Mouse (Mus musculus) macrophage (primary cell): ENCODE results near the gene Donson. TPM values are rescaled to one million over a fixed set of nuclear protein-coding genes. Genes with fewer than 3 reads are reported as not detected.

Experiments used
- H3K27ac ChIP-seq: fragments of 350-480 bp; formaldehyde crosslinking; 2 replicates; pipeline ENCODE4 v1.9.0; 2021
- H3K36me3 ChIP-seq: fragments of 350-480 bp; formaldehyde crosslinking; 2 replicates; pipeline ENCODE4 v1.9.0; 2021; ENCODE audit errors: inconsistent target
- H3K4me3 ChIP-seq: fragments of 350-480 bp; formaldehyde crosslinking; 2 replicates; pipeline ENCODE4 v1.9.0; 2021; ENCODE audit errors: inconsistent target
- H3K79me2 ChIP-seq: fragments of 350-480 bp; formaldehyde crosslinking; 2 replicates; pipeline ENCODE4 v1.9.0; 2021; ENCODE audit errors: inconsistent target
- WGBS: methylation state at CpG from one replicate; pipeline ENCODE4 v1.1.7; 2026; ENCODE audit warnings: inconsistent platforms; ENCODE audit not compliant: missing documents; 5-methylcytosine and 5-hydroxymethylcytosine counted together
- polyA plus RNA-seq: library from polyadenylated mRNA; stranded (reverse); fragments of 250-400 nt; gene quantifications from 3 replicates; pipeline ENCODE4 v1.2.4, GENCODE M21; 2018; ENCODE audit warnings: inconsistent platforms

Donson gene
- polyA plus RNA-seq, 1 experiment from 2014 or later = 4.9 TPM

DNA sequence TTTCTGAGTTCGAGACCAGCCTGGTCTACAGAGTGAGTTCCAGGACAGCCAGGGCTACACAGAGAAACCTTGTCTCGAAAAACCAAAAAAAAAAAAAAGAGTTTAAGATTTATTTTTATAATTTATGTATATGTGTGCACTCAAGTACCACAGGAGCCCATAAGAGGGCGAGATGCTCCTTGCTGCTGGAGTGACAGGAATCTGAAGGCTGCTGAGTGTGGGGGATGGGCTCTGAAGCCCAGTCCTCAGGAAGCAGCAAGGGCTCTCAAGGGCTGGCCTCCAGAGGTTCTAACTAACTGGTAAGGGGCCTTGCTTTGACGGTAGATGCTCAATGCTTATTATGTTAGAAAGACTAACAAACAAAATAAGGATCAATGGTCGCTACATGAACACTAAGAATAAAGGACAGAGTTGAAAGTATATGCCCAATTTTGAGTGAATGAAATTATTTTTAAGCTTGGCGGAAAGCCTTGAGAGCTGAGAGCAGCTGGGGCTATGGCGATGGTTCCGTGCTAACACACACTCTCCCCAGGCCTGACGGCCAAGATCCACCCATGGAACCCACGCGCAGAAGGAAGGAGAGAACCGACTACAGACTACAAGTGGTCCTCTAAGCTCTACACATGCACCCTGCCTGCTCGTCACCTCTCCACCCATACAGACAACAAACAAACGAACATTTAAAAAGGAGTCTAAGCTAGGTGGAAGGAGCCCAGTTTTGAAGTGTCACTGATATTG, 16.2 kb upstream of the Donson start:
- WGBS = 94% methylated on average over 11 of the region's 14 CpGs
- no peaks in the 10 kb centered on the region for H3K79me2 ChIP-seq
- H3K4me3 ChIP-seq = no peak overlapping the region
- no peak overlapping the region for H3K27ac ChIP-seq
- H3K36me3 ChIP-seq = peaks cover 60% of the 10 kb centered on the region

DNA sequence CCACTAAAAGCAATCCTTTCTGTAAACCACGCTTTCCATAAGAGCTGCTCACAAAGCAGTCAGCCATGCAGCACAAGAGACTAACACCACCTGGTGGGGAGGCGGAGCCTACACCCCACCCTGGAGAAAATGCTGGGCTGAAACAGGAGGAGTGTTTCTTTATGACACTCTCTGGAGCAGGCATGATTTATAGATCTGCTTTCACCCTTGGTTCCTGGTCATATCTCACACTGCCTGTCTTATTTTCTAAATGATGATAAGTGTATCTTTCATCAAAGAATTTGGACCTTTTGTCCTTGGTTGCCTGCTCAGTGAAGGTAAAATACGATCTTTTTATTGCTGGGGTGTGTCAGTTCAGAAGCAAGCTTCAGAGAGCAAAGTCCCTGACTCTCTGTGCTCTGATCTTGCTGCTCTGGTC, 14.2 kb upstream of the Donson start:
- Histone ChIP-seq H3K36me3 (peaks cover 64% of the 10 kb centered on the region), H3K79me2 (no peaks in the 10 kb centered on the region)
- 95% methylated on average over 3 of the region's 3 CpGs for WGBS

DNA sequence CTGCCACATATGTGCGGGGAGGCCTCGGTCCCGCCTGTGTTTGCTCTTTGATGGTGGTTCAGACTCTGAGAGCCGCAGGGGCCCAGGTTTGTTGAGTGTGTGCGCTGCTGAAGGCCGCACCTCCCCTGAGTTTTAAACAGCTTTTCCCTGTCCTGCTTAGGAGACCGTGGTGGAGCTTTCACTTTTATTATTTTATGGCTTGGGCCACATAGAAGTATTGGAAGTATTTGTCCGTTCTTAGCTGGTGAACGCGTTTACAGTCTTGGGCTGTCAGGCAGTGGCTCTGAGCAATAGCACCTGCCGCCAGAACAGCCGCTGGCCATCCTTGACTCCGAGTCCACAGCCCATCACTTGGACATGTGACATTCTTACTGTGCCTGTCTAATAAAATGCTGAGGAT, 13.3 kb upstream of the Donson start:
- H3K27ac ChIP-seq = no peak overlapping the region
- H3K4me3 ChIP-seq = no peak overlapping the region
- H3K36me3 ChIP-seq = peaks cover 70% of the 10 kb centered on the region
- H3K79me2 ChIP-seq = no peaks in the 10 kb centered on the region
- WGBS = 94% methylated on average over 13 of the region's 13 CpGs

More for the DNA sequence above, 14.2 kb upstream of the Donson start:
- H3K4me3 ChIP-seq = no peak overlapping the region
- H3K27ac ChIP-seq = no peak overlapping the region

DNA sequence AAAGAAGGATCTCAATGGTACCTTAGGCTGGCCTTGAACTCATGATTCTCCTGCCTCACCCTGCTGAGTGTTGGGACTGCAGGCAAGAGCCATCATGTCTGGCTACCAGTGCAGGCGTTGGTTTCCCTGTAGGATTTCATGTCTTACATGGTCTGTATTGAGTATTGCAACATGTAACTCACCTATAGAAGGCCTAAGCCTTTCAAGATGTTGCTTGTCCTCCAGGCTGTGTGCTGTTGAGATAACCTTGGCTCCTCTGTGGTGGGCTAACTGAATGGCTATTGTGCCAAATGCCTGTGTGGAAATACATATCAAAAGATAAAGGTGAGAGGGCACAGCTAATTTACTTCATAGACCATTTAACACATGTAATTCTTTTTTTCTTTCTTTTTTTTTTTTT, 10.4 kb upstream of the Donson start:
- H3K79me2 ChIP-seq = no peaks in the 10 kb centered on the region
- no peak overlapping the region for H3K4me3 ChIP-seq
- no peak overlapping the region for H3K27ac ChIP-seq
- H3K36me3 ChIP-seq = peaks cover 53% of the 10 kb centered on the region
- WGBS = 100% methylated on average over 1 of the region's 1 CpGs

DNA sequence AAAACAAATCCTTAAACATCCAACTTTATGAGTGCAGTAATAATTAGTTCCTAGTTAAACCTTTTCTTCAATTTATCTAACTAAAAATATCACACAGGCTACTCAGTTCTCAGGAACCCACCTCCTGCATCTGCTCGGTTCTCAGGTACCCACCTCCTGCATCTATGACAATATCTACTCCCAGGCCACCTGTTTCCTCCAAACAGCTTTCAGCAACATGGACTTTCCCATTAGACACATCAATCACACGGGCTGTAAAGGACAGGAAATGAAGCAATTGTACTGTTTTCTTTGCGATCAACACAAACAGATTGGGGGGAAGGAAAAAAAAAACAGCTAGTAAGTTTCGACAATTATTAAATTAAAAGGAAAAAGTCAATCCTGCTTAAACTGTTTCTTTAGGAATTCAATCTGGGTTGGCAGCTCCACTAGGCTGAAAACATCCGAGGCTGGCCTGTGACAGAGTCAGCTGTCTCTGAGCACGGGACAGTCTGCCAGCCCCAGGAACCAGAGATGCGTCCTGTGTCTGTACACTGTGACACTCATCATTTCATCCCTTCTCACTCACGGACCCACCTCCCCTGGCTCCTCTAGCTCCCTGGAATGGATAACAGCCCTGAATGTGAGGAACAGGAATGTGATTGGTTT, 6.7 kb upstream of the Donson start:
- no peak overlapping the region for H3K27ac ChIP-seq
- 47% methylated on average over 8 of the region's 8 CpGs for WGBS
- H3K36me3 ChIP-seq = peaks cover 24% of the 10 kb centered on the region

DNA sequence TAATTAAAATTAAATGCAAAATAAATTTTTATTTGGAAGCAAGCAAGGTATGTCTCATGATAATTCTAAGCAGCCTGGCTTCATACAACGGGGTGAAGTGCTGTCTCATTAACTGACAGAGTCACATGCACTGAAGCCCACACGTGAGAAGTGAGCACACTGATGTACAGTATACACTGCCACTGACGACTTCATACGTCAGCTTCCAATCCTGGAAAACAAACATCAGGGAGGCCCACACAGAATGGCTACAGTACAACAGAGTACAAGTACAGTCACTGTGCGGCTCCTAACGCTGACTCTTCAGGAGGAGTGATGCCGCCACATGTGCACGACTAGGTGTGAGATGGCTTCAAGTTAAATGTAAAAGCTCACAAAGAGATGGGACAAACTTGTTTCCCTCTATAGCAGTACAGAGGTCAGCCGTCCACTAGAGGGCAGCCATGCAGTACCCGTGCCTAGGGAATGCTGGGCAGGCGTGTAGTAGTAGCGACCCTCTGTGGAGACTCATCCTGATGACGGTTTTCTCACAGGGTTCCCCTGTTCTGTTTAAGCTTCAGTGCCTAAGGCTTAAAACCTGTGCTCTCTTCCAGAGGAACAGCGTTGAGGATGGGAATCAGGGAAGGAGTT, 6.0 kb upstream of the Donson start:
- H3K27ac ChIP-seq = no peak overlapping the region
- no peaks in the 10 kb centered on the region for H3K79me2 ChIP-seq
- 35% methylated on average over 14 of the region's 14 CpGs for WGBS
- peaks cover 24% of the 10 kb centered on the region for H3K36me3 ChIP-seq
- no peak overlapping the region for H3K4me3 ChIP-seq

More for the DNA sequence above, 6.7 kb upstream of the Donson start:
- Histone ChIP-seq H3K79me2 (no peaks in the 10 kb centered on the region), H3K4me3 (no peak overlapping the region)

DNA sequence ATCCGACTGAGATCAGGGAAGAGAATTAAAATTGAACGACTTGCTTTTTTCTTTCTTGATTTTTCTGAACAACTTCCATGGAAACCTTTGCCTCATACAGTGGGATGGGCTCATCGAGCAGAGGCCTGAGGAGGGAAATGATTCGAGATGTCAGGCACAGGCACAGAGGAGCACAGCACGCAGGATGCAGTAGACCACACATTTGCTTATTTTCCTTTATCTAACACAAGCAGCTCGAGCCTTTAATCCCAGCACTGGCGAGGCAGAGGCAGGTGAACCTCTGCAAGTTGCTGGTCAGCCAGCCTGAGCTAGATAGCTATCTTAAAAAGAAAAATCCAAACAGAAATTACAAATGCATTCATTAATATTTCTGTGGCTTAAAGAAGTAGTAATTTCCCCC, 1.2 kb upstream of the Donson start:
- Histone ChIP-seq H3K27ac (no peak overlapping the region), H3K79me2 (no peaks in the 10 kb centered on the region; the same call in 1 of the 2 replicates), H3K4me3 (no peak overlapping the region), H3K36me3 (no peaks in the 10 kb centered on the region; the same call in 1 of the 2 replicates)
- 63% methylated on average over 7 of the region's 7 CpGs for WGBS

DNA sequence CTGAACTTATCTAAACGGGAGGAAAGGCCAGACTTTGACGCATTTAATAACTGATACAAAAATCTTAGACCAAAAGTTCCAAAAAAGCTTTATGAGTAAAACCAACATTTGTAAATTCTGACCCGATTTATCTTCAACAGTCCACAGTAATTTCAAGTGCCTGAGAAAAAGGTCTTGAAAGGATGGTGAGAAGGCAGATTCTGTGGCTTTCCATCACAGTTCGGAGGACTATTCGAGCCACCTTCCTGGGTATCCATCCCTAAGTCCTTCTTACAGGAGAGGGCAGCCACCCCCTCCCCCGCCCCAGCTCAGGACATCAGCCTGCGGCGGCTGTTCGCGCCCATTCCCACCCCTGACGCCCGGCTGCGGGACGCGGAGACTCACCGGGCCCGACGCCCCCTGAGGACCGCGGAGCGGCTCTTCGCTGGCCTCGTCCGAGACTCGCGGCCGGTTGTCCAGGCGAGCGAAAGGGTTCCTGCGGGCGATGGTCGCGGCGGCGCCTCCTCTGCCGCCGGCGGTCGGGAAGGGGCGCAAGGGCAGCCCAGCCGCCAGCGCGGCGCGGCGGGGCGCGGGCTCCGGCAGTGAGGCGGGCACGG, 449 bp downstream of the Donson start:
- peaks cover 8% of the 10 kb centered on the region; the same call in 1 of the 2 replicates for H3K36me3 ChIP-seq
- peak overlapping the region; percentile 30 for H3K4me3 ChIP-seq
- WGBS = 2% methylated on average over 40 of the region's 51 CpGs
- H3K79me2 ChIP-seq = no peaks in the 10 kb centered on the region; the same call in 1 of the 2 replicates
- no peak overlapping the region for H3K27ac ChIP-seq

DNA sequence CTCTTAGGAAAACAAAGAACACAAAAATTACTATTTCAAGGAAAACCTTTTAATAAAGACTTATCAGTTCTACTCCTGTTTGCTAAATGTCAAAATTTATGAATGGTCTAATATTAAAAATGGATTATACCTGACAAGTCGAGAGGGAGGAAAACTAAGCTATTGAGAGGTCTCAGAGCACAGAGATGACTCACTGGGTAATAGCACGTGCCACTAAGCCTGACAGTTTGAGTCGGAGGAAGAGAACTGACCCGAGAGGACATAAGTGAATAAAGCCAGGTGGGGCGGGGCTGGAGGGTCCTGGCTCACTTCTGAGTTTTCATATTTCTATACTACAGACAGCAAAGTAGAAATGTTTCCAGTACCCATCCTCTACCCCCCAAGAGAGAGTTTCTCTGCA, 2.2 kb downstream of the Donson start:
- no peak overlapping the region for H3K27ac ChIP-seq
- H3K36me3 ChIP-seq = peaks cover 11% of the 10 kb centered on the region; the same call in 1 of the 2 replicates
- H3K79me2 ChIP-seq = no peaks in the 10 kb centered on the region; the same call in 1 of the 2 replicates
- WGBS = 74% methylated on average over 5 of the region's 5 CpGs
- no peak overlapping the region for H3K4me3 ChIP-seq

DNA sequence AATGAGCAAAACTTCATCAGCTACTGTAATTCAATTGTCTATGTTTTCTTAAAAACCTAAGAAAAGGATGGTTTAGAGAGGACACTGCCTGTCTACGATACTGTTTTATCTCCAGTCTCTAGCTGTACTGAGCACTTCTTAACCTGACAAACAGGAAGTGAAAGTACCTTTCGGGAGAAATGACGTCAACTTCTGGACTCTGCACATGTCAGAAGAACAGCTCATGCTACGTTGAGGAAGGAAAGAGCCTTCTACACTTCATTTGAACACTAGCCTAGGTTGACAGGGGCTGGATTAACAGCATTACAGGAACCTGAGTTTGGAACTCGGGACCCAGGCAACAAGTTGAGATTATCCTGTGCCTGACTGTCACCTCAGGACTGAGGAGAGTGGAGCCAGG, 3.0 kb downstream of the Donson start:
- Histone ChIP-seq H3K79me2 (no peaks in the 10 kb centered on the region; the same call in 1 of the 2 replicates), H3K4me3 (no peak overlapping the region), H3K36me3 (peaks cover 11% of the 10 kb centered on the region; the same call in 1 of the 2 replicates), H3K27ac (0 out of 2 replicates have a peak overlapping the region, but pooled peaks have one; percentile 4)
- WGBS = 15% methylated on average over 5 of the region's 5 CpGs

DNA sequence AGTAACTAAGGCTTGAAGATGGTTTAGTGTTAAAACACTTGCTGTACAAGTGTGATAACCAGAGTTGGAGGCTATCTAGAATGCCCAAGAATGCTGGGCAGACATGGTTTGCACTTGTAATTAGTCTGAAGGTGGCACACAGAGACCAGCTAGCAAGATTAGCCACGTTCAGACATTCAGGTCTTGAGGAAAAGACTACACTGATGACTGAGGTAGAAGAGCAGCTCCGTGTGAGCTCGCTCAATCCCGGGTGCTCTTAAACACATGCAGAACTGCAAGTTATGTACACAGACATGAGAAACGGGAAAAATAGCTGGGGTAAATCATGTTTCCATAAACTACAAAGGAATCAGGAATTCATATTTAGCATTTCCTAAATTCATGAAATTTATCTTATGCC, 7.9 kb downstream of the Donson start:
- Histone ChIP-seq H3K79me2 (peaks cover 7% of the 10 kb centered on the region; the same call in 1 of the 2 replicates), H3K4me3 (no peak overlapping the region), H3K27ac (no peak overlapping the region), H3K36me3 (peaks cover 55% of the 10 kb centered on the region)
- WGBS = 82% methylated on average over 5 of the region's 5 CpGs

DNA sequence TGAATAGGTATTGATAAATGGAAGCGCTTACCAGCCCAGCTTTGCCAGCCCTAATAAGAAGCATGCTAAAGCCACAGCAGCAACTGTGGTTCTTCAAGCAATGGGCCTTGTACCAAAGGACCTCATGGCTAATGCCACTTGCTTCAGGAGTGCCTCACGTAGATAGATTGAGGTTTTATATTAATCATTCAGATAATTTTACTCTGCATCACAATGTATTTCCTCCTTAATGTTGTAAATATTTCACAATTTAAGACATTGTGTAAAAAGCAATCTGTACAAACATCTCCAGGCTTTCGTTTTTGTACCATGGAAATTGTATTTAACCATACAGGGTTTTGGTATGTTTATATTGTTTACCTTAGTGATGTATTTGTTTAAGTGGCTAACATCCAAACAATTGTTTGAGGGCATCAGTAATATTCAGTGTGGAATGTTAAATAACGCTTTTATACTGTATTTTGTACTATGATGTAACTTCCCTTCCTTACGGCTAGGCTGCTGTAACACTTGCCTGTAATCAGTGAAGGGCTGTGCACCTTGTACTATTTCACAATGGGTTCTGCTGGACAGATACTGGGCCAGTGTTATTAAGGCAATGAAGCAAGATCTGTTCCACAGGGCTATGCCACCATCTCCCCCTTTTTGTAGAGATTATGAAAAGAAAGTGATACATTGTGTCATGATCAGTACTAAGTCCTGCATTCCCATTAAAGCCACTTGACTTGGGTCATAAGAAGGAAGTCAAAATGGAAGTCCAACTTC, 10.2 kb downstream of the Donson start:
- H3K79me2 ChIP-seq = peaks cover 27% of the 10 kb centered on the region; the same call in 1 of the 2 replicates
- H3K36me3 ChIP-seq = peaks cover 72% of the 10 kb centered on the region
- H3K27ac ChIP-seq = no peak overlapping the region
- H3K4me3 ChIP-seq = no peak overlapping the region
- 60% methylated on average over 5 of the region's 5 CpGs for WGBS

DNA sequence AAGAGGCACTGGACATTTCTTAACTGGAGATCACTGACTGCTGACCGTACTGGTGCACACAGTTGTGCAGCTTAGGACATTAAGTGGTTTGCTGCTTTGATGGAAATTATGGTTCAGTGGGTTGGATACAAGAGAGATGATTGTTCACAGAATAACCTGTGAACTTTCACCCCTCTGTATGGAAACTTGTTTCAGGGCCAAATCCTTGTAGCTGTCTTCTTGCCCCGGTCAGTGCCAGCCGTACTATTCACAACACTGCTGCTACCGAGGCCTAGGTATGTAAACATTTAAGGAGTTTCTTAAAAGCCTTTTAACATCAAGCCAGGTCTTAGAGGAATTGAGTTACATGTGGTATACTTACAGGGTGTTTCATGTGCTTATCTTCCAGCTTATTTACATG, 14.1 kb downstream of the Donson start:
- Histone ChIP-seq H3K4me3 (no peak overlapping the region), H3K27ac (no peak overlapping the region), H3K79me2 (peaks cover 65% of the 10 kb centered on the region), H3K36me3 (peaks cover 97% of the 10 kb centered on the region)
- WGBS = 93% methylated on average over 4 of the region's 4 CpGs

DNA sequence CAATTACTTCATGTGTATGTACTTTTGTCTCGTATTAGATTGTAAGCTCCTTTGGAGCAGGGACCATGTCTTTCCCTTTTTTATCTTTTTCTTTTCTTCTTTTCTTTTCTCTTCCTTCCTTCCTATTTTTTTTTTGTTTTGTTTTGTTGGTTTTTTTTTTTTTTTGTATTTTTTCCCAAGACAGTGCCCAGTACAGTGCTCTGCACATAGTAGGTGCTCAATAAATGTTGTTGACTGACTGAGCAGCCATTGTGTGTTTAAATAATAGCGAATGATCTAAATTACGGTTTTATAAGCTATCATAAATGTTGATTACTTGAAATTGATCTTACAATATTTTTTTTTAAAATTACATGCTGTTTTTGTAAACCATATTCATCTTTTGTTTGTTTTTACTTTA, 24.8 kb downstream of the Donson start:
- H3K4me3 ChIP-seq = no peak overlapping the region
- H3K36me3 ChIP-seq = peaks cover 89% of the 10 kb centered on the region
- no peak overlapping the region for H3K27ac ChIP-seq
- 100% methylated on average over 3 of the region's 3 CpGs for WGBS
- peaks cover 100% of the 10 kb centered on the region for H3K79me2 ChIP-seq
